Mouse (Mus musculus) myocyte (in vitro differentiated cells): Measurements from ENCODE around the gene Hhex.

Experiments
- CEBPB ChIP-seq: IDR thresholded peaks from 2 replicates; pipeline ENCODE4 v1.6.1; 2011; ENCODE audit warnings: mild to moderate bottlenecking, moderate library complexity; ENCODE audit not compliant: poor library complexity, insufficient read depth, severe bottlenecking
- E2F4 ChIP-seq: IDR thresholded peaks from one replicate; pipeline ENCODE4 v1.6.1; 2011; ENCODE audit warnings: mild to moderate bottlenecking, control low read depth, moderate library complexity; ENCODE audit not compliant: insufficient read depth
- MAX ChIP-seq: IDR thresholded peaks from one replicate; pipeline ENCODE4 v1.6.1; 2011; ENCODE audit warnings: low read depth, mild to moderate bottlenecking, control low read depth
- MYOG ChIP-seq, 3 experiments: IDR thresholded peaks; one replicate each; pipeline ENCODE4 v1.6.1; 2011; ENCODE audit warnings: control low read depth in 2 of 3, low read depth in 2 of 3, mild to moderate bottlenecking in 2 of 3; ENCODE audit not compliant: insufficient read length in 2 of 3, control insufficient read depth in 1 of 3, insufficient read depth in 1 of 3
- POLR2A ChIP-seq: IDR thresholded peaks from one replicate; pipeline ENCODE4 v1.6.1; 2011; ENCODE audit warnings: low read depth, mild to moderate bottlenecking, control low read depth, moderate library complexity; ENCODE audit not compliant: insufficient read length
- POLR2AphosphoS2 ChIP-seq: IDR thresholded peaks from one replicate; pipeline ENCODE4 v1.6.1; 2011; ENCODE audit warnings: low read depth, control low read depth; ENCODE audit not compliant: insufficient read length
- REST ChIP-seq: IDR thresholded peaks from one replicate; pipeline ENCODE4 v1.6.1; 2011; ENCODE audit warnings: mild to moderate bottlenecking, control low read depth, moderate library complexity; ENCODE audit not compliant: insufficient read depth, insufficient read length
- TCF12 ChIP-seq: IDR thresholded peaks from one replicate; pipeline ENCODE4 v1.6.1; 2011; ENCODE audit warnings: mild to moderate bottlenecking, control low read depth; ENCODE audit not compliant: poor library complexity, insufficient read depth, severe bottlenecking
- TCF3 ChIP-seq: IDR thresholded peaks from one replicate; pipeline ENCODE4 v1.6.1; 2011; ENCODE audit warnings: low read depth, control low read depth; ENCODE audit not compliant: insufficient read length
- USF1 ChIP-seq: IDR thresholded peaks from one replicate; pipeline ENCODE4 v1.6.1; 2011; ENCODE audit warnings: low read depth, mild to moderate bottlenecking, control low read depth, moderate library complexity

DNA sequence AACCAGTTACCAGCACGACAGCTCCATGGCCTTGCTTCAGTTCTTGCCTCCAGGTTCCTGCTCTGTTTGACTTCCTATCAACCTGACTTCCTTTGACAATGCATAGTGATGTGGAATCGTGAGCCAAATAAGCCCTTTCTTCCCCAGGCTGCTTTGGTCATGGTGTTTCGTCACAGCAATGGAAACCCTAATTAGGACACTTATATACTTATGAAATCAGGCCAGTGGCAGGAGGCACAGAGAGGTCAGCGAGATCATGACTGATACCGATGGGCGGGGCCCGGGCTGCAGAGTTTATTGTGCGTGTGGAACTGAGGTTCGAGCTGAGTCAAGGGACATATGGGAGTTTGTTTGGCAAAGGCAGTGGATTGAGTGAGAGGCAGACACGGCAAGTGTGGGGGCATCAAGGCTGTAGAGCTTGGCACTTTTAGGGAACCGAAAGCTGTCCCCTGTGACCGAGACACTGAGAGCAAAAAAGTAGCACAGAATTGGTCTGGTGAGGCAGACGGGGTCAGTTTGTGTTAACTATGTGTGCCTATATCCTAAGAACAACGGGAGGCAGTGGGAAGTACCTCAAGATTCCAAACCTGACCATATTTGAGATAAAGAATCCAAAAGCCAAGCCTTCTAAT is 48.1 kb downstream of the Hhex start:
- no peak for TF ChIP-seq POLR2A
- no peak for TF ChIP-seq MAX
- no peak for TF ChIP-seq POLR2AphosphoS2
- no peak for TF ChIP-seq TCF12
- TF ChIP-seq USF1, result no peak
- no peak for TF ChIP-seq MYOG (IDR thresholded peaks at IDR 0.05; ENCODE audit: control insufficient read depth in 1 of 3, insufficient read depth in 1 of 3, insufficient read length in 2 of 3, low read depth in 2 of 3)
- TF ChIP-seq E2F4, result no peak
- no peak for TF ChIP-seq CEBPB
- no peak for TF ChIP-seq TCF3
- TF ChIP-seq REST, result no peak
